Mouse (Mus musculus): Measurements from ENCODE around the gene Ogfod3. TPM values are rescaled to one million over a fixed set of nuclear protein-coding genes. Genes with fewer than 3 reads are reported as not detected.

Gene Ogfod3
- total RNA-seq, 2 experiments from 2014 or later: 7.1 to 7.3 TPM

DNA sequence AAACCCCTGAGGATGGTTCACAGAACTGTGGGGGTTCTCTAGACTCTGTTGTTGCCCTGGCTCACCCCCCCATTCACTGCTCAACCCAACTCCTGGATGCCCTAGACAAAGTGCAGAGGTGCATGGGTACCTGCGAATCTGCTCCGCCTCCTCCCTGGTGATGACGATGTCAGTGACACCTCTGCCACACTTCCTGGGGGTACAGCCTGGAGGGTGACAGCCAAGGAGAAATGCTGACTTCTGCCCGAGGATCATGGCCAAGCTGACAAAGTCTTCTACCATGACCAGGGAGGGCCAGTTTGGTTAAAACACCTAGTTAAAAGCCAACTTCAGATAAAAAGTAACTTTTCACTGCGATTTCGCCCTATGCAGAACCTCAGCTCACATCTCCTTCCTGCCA is 3.7 kb downstream of the Ogfod3 start:
- DNase-seq (ENCODE audit: extremely low spot score in 1 of 2, low spot score in 1 of 2): no peak

DNA sequence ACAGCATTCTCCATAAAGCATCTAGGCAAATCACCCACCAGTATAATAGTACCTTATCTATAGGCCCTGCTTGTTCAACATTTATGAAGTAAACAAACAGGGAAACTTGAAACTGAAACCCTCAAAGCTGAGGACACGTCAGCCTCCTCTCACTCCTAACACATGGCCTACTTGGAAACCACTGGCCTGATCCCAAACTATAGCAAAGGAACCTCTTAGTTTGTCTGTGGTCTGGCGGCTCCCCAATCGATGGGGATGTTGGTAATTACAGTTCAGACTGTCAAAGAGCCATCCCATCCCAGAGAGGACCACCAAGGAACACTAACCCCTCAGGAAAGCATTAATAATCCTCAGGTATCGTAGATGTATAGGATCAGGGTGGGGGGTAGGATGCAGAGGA is 4.7 kb downstream of the Ogfod3 start:
- no peak for DNase-seq (ENCODE audit: extremely low spot score in 1 of 2, low spot score in 1 of 2)

DNA sequence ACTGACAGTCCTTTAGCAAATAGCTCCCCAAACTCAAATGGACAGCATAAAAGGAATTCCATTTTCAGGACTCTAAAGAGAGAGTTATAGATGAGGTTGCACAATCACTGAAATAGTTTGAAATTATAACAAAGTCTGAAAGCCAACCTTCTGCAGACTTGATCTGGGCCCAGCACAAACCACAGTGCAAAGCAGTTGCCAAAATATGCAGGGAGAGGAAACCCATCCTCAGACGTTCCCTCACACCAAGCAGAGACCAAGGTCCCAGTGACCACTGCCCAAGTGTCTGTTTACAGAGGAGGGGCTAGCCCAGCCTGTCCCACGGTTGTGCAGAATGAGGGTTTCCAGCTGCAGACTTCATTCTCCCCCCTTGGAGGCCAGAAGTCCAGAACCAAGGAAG is 5.9 kb downstream of the Ogfod3 start:
- no peak for DNase-seq (ENCODE audit: extremely low spot score in 1 of 2, low spot score in 1 of 2)

DNA sequence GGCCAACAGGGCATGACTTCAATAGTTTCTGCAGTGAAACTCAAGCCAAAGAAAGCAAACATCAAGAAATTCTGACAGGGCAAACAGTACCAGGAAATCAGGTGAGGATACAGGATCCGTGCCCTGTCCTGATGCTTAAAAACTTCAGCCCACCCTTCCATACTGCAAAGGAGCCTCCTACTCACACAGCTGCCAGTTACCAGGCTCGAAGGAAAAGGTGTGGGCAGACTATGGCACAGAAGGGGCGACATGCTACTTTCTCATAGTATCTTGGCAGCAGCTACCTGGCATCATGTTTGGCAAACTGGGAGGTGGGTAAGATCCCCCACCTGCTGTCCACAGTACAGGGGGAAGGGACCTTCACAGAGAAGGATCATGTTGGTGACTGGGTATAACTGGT is 11.1 kb downstream of the Ogfod3 start:
- no peak for DNase-seq (ENCODE audit: extremely low spot score in 1 of 2, low spot score in 1 of 2)

DNA sequence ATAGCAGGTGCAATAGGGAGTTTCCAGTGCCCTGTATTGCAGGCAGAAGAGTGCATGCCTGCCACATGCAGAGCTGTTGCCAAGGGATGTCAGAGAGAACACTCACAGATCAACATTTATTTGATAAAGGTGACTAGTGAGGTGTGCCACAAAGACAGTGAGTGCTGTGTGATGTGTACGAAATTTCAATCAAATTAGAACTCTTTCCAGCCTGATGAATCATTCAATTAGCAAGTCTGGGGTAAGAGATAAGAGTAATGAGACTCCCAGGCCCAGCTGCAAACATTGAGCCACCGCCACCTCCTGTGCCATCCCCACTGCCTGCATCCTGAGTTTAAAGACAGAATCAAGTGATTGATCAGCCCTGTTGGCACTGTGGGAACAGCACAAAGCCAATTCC is 11.8 kb downstream of the Ogfod3 start:
- no peak for DNase-seq (ENCODE audit: extremely low spot score in 1 of 2, low spot score in 1 of 2)

DNA sequence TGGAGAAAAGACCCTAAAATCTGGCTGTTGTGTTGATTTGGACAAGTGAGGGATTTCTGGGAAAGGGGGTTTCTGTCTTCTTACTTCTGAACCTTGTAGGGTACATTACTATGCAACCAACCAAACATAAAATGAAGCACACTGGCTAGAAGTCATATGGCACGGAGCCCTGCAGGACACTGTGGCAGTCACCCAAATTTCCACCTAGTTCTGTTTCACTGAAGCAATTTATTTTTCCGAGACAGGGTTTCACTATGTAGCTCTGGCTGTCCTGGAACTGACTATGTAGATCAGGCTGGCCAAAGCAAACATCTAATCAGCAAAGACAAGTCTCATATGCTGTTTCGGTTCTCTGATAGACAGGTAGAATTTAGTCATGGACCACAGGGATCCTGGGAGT is 14.8 kb downstream of the Ogfod3 start:
- no peak for DNase-seq (ENCODE audit: extremely low spot score in 1 of 2, low spot score in 1 of 2)

DNA sequence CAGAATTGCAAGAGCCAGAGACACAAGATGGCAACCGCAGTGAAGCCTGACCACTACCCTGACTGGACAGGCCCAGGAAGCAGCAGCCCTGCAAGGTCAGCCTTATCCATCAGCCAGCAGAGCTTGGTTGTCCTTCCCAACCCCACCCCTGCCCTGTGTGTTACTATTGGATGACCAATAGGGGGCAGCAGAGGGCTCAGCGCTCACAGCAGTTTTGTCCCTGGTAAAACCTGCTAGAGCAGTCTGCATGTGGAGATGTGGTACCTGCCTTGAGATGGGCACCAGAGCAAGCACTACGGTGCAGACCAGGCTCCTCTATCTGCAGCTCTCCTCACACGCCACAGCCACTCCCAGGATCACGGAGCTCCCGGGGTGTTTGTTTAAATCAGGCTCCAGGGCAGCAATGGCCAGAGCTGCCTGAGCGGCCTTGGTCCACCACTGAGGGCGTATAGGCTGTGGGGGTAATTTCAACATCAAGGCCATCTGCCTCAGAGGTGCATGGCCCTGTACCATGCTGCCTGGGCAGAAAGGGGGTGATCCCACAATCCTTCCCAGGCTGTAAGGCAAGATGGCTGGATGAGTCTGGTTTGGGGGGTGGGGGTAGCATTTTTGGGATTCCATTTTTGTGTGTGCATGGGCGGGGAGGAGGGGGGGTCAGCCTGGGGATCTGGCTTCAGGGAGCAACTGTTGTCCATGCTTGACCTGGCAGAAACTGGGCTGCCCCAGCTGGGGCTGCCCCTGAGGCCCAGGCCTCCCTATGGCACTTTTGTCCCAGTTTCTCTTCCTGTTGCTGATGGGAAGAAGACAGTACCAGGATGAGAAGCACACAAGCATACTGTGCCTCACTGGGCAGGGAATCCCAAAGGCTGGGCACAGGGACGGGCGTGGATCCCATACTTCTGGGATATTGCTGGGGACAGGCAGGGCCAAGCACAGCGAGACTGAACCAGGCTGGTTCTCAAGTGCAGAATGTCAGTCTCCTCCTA is 27.9 kb downstream of the Ogfod3 start:
- DNase-seq (ENCODE audit: extremely low spot score in 1 of 2, low spot score in 1 of 2): peak in 1 of 2 experiments; percentile 63

DNA sequence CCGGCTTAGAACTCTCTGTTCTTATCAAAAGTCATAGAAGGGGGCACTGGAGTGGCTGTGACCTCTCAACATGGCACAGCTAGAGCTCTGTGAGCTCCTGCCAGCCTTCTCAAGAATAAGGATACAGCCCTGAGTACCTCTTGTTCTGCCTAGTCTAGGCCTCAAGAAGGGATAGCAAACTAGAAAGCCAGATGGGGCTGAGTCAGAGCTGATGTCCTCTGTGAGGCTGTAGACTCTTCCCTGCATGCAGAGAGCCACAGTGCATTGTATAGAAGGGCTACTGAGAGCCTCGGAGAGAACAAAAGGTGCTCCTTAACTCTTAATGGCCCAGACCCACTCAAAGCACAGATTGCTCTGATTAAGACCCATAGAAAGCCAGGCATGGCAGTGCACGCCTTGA is 30.3 kb downstream of the Ogfod3 start:
- no peak for DNase-seq (ENCODE audit: extremely low spot score in 1 of 2, low spot score in 1 of 2)

DNA sequence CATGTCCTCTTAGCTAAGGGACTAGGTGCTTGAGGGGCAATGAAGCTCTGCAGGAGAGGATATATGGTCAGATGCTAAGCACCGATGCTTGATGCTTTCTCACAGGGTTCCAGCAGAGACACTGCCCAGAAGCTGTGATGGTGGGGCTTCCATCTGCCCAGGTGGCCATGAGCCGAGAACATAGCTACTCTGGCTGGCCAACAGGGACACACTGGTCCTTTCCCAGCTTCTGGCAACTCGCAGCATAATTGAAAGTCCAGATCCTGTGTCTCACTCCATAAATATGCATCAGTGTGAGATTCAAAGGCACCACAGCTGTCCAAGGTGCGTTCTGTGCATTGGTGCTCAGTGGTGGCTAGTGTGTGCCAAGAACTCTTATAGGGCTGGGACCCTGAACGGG is 31.3 kb downstream of the Ogfod3 start:
- DNase-seq (ENCODE audit: extremely low spot score in 1 of 2, low spot score in 1 of 2): no peak

DNA sequence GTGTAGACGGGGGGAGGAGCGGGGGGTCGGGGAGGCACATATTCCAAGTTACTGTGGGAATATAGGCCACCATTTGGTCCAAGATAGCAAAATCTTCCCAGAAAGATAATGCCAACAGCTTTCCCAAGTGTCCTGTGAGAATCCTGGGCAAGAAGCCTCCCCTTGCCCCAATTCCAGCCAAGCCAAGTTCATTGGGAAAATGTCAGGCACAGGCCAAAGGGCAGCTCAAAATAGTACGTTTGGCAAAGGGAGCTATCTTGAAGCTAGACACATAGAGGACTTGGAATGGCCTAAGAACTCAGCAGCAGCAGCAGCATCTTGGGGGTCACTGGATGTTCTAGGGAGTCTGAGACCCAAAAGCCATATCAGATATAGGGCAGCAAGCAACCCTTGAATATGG is 40.8 kb downstream of the Ogfod3 start:
- no peak for DNase-seq (ENCODE audit: extremely low spot score in 1 of 2, low spot score in 1 of 2)

DNA sequence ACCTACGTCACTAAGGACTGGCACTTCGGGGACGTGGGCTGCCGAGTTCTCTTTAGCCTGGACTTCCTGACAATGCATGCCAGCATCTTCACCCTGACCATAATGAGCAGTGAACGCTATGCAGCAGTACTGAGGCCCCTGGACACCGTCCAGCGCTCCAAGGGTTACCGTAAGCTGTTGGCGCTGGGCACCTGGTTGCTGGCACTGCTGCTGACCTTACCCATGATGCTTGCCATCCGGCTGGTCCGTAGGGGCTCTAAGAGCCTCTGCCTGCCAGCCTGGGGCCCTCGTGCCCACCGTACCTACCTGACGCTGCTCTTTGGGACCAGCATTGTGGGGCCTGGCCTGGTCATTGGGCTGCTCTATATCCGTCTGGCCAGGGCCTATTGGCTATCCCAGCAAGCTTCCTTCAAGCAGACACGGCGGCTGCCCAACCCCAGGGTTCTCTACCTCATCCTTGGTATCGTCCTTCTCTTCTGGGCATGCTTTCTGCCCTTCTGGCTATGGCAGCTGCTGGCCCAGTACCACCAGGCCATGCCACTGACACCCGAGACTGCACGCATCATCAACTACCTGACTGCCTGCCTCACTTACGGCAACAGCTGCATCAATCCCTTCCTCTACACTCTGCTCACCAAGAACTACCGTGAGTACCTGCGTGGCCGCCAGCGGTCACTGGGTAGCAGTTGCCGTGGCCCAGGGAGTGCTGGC is 43.7 kb downstream of the Ogfod3 start:
- no peak for DNase-seq (ENCODE audit: extremely low spot score in 1 of 2, low spot score in 1 of 2)

DNA sequence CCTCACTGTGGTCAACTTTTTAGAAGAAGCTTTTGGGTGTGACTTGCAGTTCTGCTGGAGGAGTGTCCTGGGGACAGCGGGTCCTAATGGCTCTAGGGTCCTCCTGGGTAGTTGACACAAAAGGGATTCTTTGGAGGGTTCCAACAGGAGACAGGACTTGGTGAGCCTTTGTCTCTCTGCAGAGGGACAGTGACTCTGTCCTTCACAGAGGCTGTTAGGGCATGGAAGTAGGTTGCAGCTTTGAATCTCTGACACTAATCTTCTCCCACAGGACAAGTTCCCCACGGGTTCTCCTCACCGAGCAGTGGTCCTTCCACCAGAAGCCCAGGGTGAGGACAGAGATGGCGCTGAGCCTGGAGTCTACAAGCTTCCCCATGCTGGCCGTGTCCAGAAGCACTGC is 44.5 kb downstream of the Ogfod3 start, which contains the start of gene Uts2r:
Gene Uts2r (plus strand): TSS at position 301 of the 400 bp plus-strand sequence.
- no peak for DNase-seq (ENCODE audit: extremely low spot score in 1 of 2, low spot score in 1 of 2)

DNA sequence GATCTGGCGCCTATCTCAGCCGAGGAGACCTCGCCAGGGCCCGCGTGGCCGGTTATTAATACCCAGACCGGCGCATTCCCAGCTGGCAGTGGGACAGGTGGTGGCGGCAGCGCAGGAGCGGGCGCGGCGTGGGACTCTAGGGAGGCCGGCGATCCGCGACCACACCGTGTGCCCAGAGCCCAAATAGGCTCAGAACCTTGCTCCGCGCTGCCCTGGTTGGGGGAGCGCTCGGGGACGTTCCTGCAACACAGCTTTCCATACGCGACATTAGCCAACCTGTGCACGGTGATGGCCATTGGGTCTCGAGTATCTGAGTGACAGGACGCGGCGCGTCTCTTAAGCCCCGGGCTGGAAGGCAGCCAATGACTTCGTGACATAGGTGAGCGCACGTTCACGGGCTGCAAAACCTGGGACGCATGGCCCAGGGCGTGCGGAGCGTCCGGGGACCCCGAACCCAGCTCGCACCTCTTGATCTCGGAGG is 48.1 kb downstream of the Ogfod3 start:
- DNase-seq (ENCODE audit: extremely low spot score in 1 of 2, low spot score in 1 of 2): no peak

DNA sequence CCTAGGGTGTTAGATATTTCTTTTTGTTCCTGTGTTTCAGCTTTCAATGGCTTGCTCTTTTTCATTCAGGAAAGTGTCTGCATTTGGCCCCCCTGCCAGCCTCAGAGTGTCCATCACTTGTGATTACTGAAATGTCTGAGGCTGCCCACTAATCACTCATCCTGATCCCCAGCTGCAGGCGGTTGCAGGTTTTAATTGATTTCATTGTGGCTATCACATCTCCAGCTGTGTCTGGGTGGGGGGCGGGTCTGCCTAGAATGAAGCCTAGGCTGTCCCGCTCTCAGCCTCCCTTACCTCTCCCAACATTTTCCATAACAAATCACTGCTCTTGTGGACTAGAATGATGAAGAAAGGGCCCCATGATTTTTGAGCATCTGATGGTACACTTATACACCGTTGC is 50.3 kb downstream of the Ogfod3 start:
- no peak for DNase-seq (ENCODE audit: extremely low spot score in 1 of 2, low spot score in 1 of 2)

DNA sequence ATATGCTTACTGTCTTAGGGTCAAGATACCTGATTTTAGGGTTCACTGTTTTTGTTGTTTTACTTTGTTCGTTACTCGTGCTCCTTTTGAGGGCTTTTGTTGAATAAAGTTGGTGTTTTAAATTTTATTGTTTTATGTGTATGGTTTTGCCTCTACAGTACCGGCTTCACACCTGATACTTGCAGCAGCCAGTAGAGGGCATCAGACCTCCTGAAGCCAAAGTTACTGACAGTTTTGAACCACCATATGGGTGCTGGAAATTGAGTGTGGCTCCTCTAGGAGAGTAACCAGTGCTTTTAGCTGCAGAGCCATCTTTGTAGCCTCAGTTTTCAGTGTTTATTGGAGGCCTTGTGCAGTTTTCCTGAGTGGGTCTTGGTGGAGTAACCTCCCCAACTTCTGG is 56.3 kb downstream of the Ogfod3 start:
- no peak for DNase-seq (ENCODE audit: extremely low spot score in 1 of 2, low spot score in 1 of 2)

DNA sequence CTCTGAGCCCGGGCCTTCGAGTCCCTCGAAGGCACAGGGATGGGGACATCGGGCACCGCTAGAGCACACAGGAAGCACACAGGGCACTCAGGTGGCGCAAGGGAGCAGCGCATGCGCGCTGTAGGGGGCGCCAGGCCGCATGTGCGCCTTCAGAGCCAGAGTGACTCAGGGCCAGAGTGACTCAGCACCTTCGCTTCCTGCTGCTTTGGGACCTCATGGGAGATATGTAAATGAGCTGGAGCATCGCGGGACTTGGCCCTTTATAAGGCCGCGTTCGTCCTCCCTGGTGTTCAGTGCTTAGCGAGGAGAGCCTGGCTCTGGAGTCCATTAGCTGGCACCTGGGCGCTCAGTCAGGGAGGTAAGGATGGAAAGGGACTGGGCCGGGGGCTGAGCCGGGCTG is 58.6 kb downstream of the Ogfod3 start, which contains the start of gene Tex19.1:
Gene Tex19.1 (plus strand): TSS at position 279 of the 400 bp plus-strand sequence.
- DNase-seq (ENCODE audit: extremely low spot score in 1 of 2, low spot score in 1 of 2): no peak

DNA sequence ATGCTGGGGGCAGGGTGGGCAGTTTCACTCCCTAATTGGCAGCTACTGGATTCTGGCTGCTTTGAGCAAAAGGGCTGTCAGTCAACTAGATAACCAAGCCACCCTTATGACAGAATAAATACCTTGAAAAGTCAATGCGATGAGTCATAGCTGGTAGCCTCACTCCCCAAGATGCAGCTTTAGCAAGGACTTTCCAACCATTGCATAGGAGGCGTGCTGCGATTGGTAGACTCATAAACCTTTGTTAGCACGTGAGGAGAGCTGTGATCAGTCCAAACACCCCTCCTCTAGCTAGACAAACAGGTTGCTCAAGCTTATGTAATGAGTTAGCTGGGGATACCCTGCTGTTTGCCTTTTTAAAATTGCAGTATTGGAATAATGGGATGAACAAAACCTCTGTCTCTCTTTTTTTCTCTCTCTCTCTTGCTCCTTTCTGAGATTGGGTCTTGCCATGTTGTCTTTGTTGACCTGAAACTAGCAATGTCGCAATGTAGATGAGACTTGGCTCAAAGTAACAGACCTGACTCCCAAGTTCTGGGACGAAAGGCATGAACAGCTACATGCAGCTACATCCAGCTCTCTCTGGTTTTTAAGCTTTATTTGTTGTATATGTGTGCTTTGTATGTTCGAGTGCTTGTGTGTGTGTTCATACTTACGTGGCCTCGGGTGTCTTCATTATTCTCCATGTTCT is 61.0 kb downstream of the Ogfod3 start:
- DNase-seq (ENCODE audit: extremely low spot score in 1 of 2, low spot score in 1 of 2): no peak

DNA sequence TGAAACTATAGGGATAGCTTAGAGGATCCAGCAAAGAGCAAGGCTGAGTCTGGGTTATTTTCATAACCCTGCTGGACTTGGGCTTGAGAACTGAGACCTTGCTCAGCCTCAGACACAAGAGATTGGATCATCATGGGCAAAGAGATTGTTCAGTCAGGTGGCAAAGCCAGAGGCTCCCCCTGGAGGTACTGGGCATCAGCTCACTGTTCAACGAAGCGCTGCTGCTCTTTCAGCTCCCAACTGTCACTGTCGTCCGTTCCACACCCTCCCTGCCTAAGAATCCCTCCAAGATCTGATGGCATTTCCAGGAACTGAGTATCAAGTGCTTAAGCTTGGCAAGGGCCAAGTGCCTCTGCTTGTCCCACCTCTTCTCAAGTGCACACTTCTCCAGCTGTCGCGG is 65.8 kb downstream of the Ogfod3 start:
- no peak for DNase-seq (ENCODE audit: extremely low spot score in 1 of 2, low spot score in 1 of 2)

DNA sequence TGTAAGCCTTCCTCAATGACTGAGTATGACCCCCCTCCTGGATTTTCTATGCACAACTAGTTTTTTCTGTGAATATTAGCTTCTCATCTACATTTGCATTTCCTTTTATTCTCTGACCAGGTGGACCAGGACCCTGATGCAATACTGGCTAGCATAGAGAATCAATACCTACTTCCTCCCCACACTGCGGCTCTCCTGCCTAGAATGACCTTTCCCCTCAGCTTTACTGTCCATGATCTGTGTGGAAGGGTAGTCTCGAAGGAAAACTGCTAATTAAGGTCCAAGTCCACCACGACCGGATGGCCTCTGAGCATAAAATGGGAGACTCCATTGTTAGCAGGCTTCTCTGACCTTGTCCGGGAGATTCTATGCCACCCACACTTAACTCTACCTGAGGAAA is 66.8 kb downstream of the Ogfod3 start:
- DNase-seq (ENCODE audit: extremely low spot score in 1 of 2, low spot score in 1 of 2): no peak

DNA sequence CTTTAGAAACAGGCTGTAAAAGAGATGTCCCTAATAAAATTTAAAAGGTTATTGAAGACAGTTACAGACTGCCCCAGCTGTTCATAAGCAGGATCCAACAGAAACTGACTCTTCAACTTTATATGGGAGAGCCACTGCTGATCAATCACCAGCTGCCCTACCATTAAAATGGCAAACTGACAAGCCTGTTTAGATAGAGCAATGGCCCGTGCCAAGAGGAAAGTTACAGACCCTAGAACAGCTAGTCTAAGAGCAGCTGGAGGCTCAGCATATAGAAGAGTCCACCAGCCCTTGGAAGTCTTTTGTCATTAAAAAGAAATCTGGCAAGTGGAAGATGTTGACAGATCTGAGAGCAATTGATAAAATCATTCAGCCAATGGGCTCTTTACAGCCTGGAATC is 69.9 kb downstream of the Ogfod3 start:
- no peak for DNase-seq (ENCODE audit: extremely low spot score in 1 of 2, low spot score in 1 of 2)

DNA sequence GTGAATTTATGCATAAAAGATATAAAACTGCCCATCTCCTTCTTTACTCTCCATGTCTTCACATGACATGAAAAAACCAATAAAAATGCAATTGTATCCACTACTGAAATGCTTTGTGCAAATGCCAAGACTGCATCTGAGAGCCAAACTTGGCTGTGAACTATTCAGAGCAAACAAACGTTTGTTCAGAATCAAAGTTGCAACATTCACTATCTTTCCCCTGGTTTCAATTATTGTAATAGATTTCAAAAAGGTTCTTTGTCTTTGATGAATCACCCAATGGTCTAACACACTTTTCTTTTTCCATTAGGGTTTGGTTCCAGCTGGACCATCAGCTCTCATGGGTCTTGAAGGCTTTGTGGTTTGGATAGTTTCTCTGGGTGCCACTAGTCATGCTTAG is 74.9 kb downstream of the Ogfod3 start:
- DNase-seq (ENCODE audit: extremely low spot score in 1 of 2, low spot score in 1 of 2): no peak
